Mouse (Mus musculus) CH12.LX (cell line): ENCODE data around the gene Wipf1. TPM values are rescaled to one million over a fixed set of nuclear protein-coding genes. Genes with fewer than 3 reads are reported as not detected.

Experiments used
- DNase-seq: peaks from one replicate; pipeline ENCODE4 v3.0.0-alpha.2; 2013; ENCODE audit errors: extremely low read depth
- H3K27ac ChIP-seq: 2 replicates; pipeline ENCODE4 v1.5.1; 2012; ENCODE audit warnings: low read depth, mild to moderate bottlenecking, control low read depth, moderate library complexity; ENCODE audit not compliant: insufficient read depth
- H3K27me3 ChIP-seq: replicated peaks from 2 replicates; pipeline ENCODE3; 2012; ENCODE audit warnings: inconsistent platforms
- H3K36me3 ChIP-seq, 2 experiments: replicated peaks in 1 of 2; 2 replicates each; pipeline versions ENCODE3 to v1.6.1; 2012; ENCODE audit warnings: inconsistent platforms in 1 of 2, low read length in 1 of 2, mild to moderate bottlenecking in 1 of 2, mixed read lengths in 1 of 2, moderate library complexity in 1 of 2; ENCODE audit not compliant: control insufficient read depth in 1 of 2, insufficient read depth in 1 of 2
- H3K4me1 ChIP-seq, 2 experiments: 2 replicates each; pipeline ENCODE4 v1.6.1; 2012; ENCODE audit warnings: inconsistent platforms in 1 of 2, moderate library complexity in 1 of 2; ENCODE audit not compliant: insufficient read depth in 2 of 2, control insufficient read depth in 1 of 2
- H3K4me2 ChIP-seq: 2 replicates; pipeline ENCODE4 v1.6.1; 2012; ENCODE audit warnings: low read depth, mild to moderate bottlenecking, control low read depth; ENCODE audit not compliant: poor library complexity, insufficient read depth, severe bottlenecking
- H3K4me3 ChIP-seq, 3 experiments: fragments of 150-350 bp in 1 of 3; sonication (generic) in 1 of 3; replicated peaks in 1 of 3; 2 replicates each; pipeline versions ENCODE3 to v1.5.1; 2011 to 2012; ENCODE audit warnings: low read depth in 2 of 3, low read length in 2 of 3, mild to moderate bottlenecking in 2 of 3, moderate library complexity in 2 of 3, control low read depth in 1 of 3, improper control_type of control experiment in 1 of 3, inconsistent platforms in 1 of 3, mixed read lengths in 1 of 3; ENCODE audit not compliant: poor library complexity in 1 of 3
- H3K79me2 ChIP-seq: replicated peaks from 2 replicates; pipeline ENCODE4 v1.6.1; 2012; ENCODE audit warnings: mild to moderate bottlenecking, moderate library complexity; ENCODE audit not compliant: control insufficient read depth, poor library complexity, insufficient read depth, severe bottlenecking; ENCODE audit errors: extremely low read depth
- H3K9ac ChIP-seq: 2 replicates; pipeline ENCODE4 v1.6.1; 2012; ENCODE audit warnings: low read depth, mild to moderate bottlenecking, control low read depth, moderate library complexity; ENCODE audit not compliant: insufficient read depth
- H3K9me3 ChIP-seq: replicated peaks from 2 replicates; pipeline ENCODE3; 2012; ENCODE audit warnings: low read length, inconsistent platforms, mixed read lengths
- BHLHE40 ChIP-seq: IDR thresholded peaks from 2 replicates; pipeline ENCODE4 v1.6.1; 2011; ENCODE audit warnings: mild to moderate bottlenecking, low read depth, low read length, improper control_type of control experiment
- CHD1 ChIP-seq: IDR thresholded peaks from 2 replicates; pipeline ENCODE4 v1.6.1; 2012; ENCODE audit warnings: low read depth, low read length, improper control_type of control experiment, inconsistent platforms
- CHD2 ChIP-seq: IDR thresholded peaks from 2 replicates; pipeline ENCODE4 v1.6.1; 2011; ENCODE audit warnings: low read length, improper control_type of control experiment
- CTCF ChIP-seq, 2 experiments: IDR thresholded peaks in 1 of 2; conservative IDR thresholded peaks in 1 of 2; 2 replicates each; pipeline ENCODE4 v1.5.1; 2011 to 2012; ENCODE audit warnings: low read depth in 2 of 2, low read length in 2 of 2, improper control_type of control experiment in 1 of 2, inconsistent platforms in 1 of 2, mild to moderate bottlenecking in 1 of 2, moderate library complexity in 1 of 2
- EP300 ChIP-seq: IDR thresholded peaks from 2 replicates; pipeline ENCODE4 v1.6.1; 2011; ENCODE audit warnings: low read length, improper control_type of control experiment
- ETS1 ChIP-seq: conservative IDR thresholded peaks from 2 replicates; pipeline ENCODE4 v1.6.1; 2012; ENCODE audit warnings: low read depth, mild to moderate bottlenecking, inconsistent platforms, low read length, improper control_type of control experiment, moderate library complexity
- GABPA ChIP-seq: IDR thresholded peaks from 2 replicates; pipeline ENCODE4 v1.6.1; 2012; ENCODE audit warnings: low read depth, low read length, improper control_type of control experiment, inconsistent platforms; ENCODE audit not compliant: insufficient replicate concordance
- HCFC1 ChIP-seq: IDR thresholded peaks from 2 replicates; pipeline ENCODE4 v1.6.1; 2012; ENCODE audit warnings: low read depth, mild to moderate bottlenecking, inconsistent platforms, low read length, improper control_type of control experiment
- IRF4 ChIP-seq: IDR thresholded peaks from 2 replicates; pipeline ENCODE4 v1.6.1; 2014; ENCODE audit warnings: low read depth, mild to moderate bottlenecking, inconsistent platforms, low read length, improper control_type of control experiment
- JUN ChIP-seq: IDR thresholded peaks from 2 replicates; pipeline ENCODE4 v1.6.1; 2011; ENCODE audit warnings: low read depth, mild to moderate bottlenecking, low read length, improper control_type of control experiment, moderate library complexity; ENCODE audit not compliant: insufficient read depth
- MAFK ChIP-seq: IDR thresholded peaks from 2 replicates; pipeline ENCODE4 v1.6.1; 2011; ENCODE audit warnings: low read length, improper control_type of control experiment; ENCODE audit not compliant: insufficient replicate concordance
- MAX ChIP-seq: IDR thresholded peaks from 2 replicates; pipeline ENCODE4 v1.6.1; 2011; ENCODE audit warnings: low read length, improper control_type of control experiment
- MAZ ChIP-seq: IDR thresholded peaks from 2 replicates; pipeline ENCODE4 v1.6.1; 2012; ENCODE audit warnings: low read depth, mild to moderate bottlenecking, inconsistent platforms, low read length, improper control_type of control experiment, moderate library complexity
- MEF2A ChIP-seq: IDR thresholded peaks from 2 replicates; pipeline ENCODE4 v1.6.1; 2014; ENCODE audit warnings: low read depth, mild to moderate bottlenecking, inconsistent platforms, low read length, improper control_type of control experiment, borderline replicate concordance
- MYC ChIP-seq: IDR thresholded peaks from 2 replicates; pipeline ENCODE4 v1.6.1; 2011; ENCODE audit warnings: low read depth, mild to moderate bottlenecking, improper control_type of control experiment, low read length
- NELFE ChIP-seq: IDR thresholded peaks from 2 replicates; pipeline ENCODE4 v1.6.1; 2011; ENCODE audit warnings: low read depth, low read length, improper control_type of control experiment
- PAX5 ChIP-seq: IDR thresholded peaks from 2 replicates; pipeline ENCODE4 v1.6.1; 2012; ENCODE audit warnings: low read length, inconsistent platforms, mixed read lengths
- POLR2A ChIP-seq: IDR thresholded peaks from 2 replicates; pipeline ENCODE4 v1.6.1; 2011; ENCODE audit warnings: low read depth, mild to moderate bottlenecking, improper control_type of control experiment, low read length
- POLR2AphosphoS2 ChIP-seq: IDR thresholded peaks from 2 replicates; pipeline ENCODE4 v1.6.1; 2011; ENCODE audit warnings: low read depth, low read length, improper control_type of control experiment
- RAD21 ChIP-seq: IDR thresholded peaks from 2 replicates; pipeline ENCODE4 v1.6.1; 2011; ENCODE audit warnings: low read depth, mild to moderate bottlenecking, low read length, improper control_type of control experiment, moderate library complexity
- RCOR1 ChIP-seq: conservative IDR thresholded peaks from 2 replicates; pipeline ENCODE4 v1.6.1; 2012; ENCODE audit warnings: low read depth, mild to moderate bottlenecking, inconsistent platforms, low read length, improper control_type of control experiment
- SIN3A ChIP-seq: IDR thresholded peaks from 2 replicates; pipeline ENCODE4 v1.6.1; 2012; ENCODE audit warnings: low read length, improper control_type of control experiment, inconsistent platforms
- SMC3 ChIP-seq: IDR thresholded peaks from 2 replicates; pipeline ENCODE4 v1.6.1; 2011; ENCODE audit warnings: low read depth, low read length, improper control_type of control experiment
- TCF12 ChIP-seq: IDR thresholded peaks from 2 replicates; pipeline ENCODE4 v1.6.1; 2014; ENCODE audit warnings: low read depth, mild to moderate bottlenecking, inconsistent platforms, low read length, improper control_type of control experiment
- UBTF ChIP-seq: IDR thresholded peaks from 2 replicates; pipeline ENCODE4 v1.6.1; 2012; ENCODE audit warnings: low read depth, mild to moderate bottlenecking, inconsistent platforms, low read length, improper control_type of control experiment, moderate library complexity
- USF1 ChIP-seq: IDR thresholded peaks from 2 replicates; pipeline ENCODE4 v1.6.1; 2014; ENCODE audit warnings: low read depth, mild to moderate bottlenecking, inconsistent platforms, low read length, improper control_type of control experiment
- ZC3H11A ChIP-seq: IDR thresholded peaks from 2 replicates; pipeline ENCODE4 v1.6.1; 2012; ENCODE audit warnings: low read depth, mild to moderate bottlenecking, inconsistent platforms, low read length, improper control_type of control experiment
- ZKSCAN1 ChIP-seq: IDR thresholded peaks from 2 replicates; pipeline ENCODE4 v1.6.1; 2012; ENCODE audit warnings: low read depth, inconsistent platforms, low read length, improper control_type of control experiment, borderline replicate concordance
- ZMIZ1 ChIP-seq: IDR thresholded peaks from 2 replicates; pipeline ENCODE4 v1.6.1; 2012; ENCODE audit warnings: low read depth, mild to moderate bottlenecking, inconsistent platforms, low read length, improper control_type of control experiment
- ZNF384 ChIP-seq: IDR thresholded peaks from 2 replicates; pipeline ENCODE4 v1.6.1; 2012; ENCODE audit warnings: low read depth, low read length, improper control_type of control experiment, inconsistent platforms
- dilution Hi-C: fragments of 300-500 bp; cut with MboI; formaldehyde crosslinking; loops from 2 replicates; pipeline ENCODE4 v1.14.3; 2020; ENCODE audit warnings: low sequenced_read_pairs; ENCODE audit not compliant: extremely low pct_unique_long_range_greater_than_20kb, extremely low pct_ligation_motif_present
- in situ Hi-C: fragments of 300-500 bp; cut with MboI; formaldehyde crosslinking; loops from 3 replicates; pipeline ENCODE4 v1.14.3; 2019; ENCODE audit warnings: low sequenced_read_pairs, low pct_ligation_motif_present, low pct_unique_long_range_greater_than_20kb, mixed read lengths
- polyA plus RNA-seq: library from polyadenylated mRNA; unstranded; fragments of >175 nt; gene quantifications from 2 replicates; pipeline ENCODE4 v1.2.1, GENCODE M21; 2012; ENCODE audit warnings: low read depth; ENCODE audit not compliant: insufficient read length
- total RNA-seq, 2 experiments: library from RNA; depleted of rRNA; stranded (reverse); fragments of 300-350 nt in 1 of 2; fragments of >200 nt in 1 of 2; gene quantifications; 2 replicates each; pipeline ENCODE4 v1.2.3; 2012 to 2014

The Wipf1 gene
- total and polyA plus RNA-seq, 3 experiments, result 18.3 to 95.0 (median 21.8) TPM

- Histone ChIP-seq H3K27ac (peak overlapping the region; percentile 68), H3K4me1 (peaks cover 29 to 85% of the 10 kb centered on the region in 2 experiments)
- dilution Hi-C loops, result no loop called here
These were observed 69.4 kb downstream of the Wipf1 start for GRCm38 (mm10) chr2:73460168-73460567.

GRCm38 (mm10) chr2:73459607-73460153, 69.9 kb downstream of the Wipf1 start:
- Histone ChIP-seq H3K27me3 (no peaks in the 10 kb centered on the region), H3K27ac (peak overlapping the region; percentile 83), H3K4me3 (no peak overlapping the region), H3K9me3 (no peaks in the 10 kb centered on the region), H3K4me2 (peak overlapping the region; percentile 27; the same call in 1 of the 2 replicates), H3K4me1 (peaks cover 33 to 85% of the 10 kb centered on the region in 2 experiments), H3K36me3 (peaks cover 15 to 42% of the 10 kb centered on the region in 2 experiments), H3K79me2 (peaks cover 46% of the 10 kb centered on the region), H3K9ac (peak overlapping the region; percentile 7; the same call in 1 of the 2 replicates)
- in situ Hi-C loops, result no loop called here
- dilution Hi-C loops, result no loop called here
- no peak for DNase-seq
- TF ChIP-seq EP300 (peak; percentile 67; the same call in 1 of the 2 replicates), UBTF (no peak), SMC3 (no peak), MAFK (0 out of 2 replicates have a peak, but pooled peaks have one; percentile 17), CHD2 (0 out of 2 replicates have a peak, but pooled peaks have one; percentile 30), PAX5 (no peak), MYC (no peak), ZC3H11A (no peak), HCFC1 (no peak), CTCF (conservative IDR thresholded peaks at IDR 0.05 in 1 of 2, IDR thresholded peaks at IDR 0.05 in 1 of 2; ENCODE audit: low read depth in 2 of 2, low read length in 2 of 2) (no peak), USF1 (no peak), ZKSCAN1 (no peak), MEF2A (peak; percentile 64; the same call in 1 of the 2 replicates), GABPA (no peak), ZNF384 (peak; percentile 91), NELFE (no peak), JUN (0 out of 2 replicates have a peak, but pooled peaks have one; percentile 5), MAX (peak; percentile 44; the same call in 1 of the 2 replicates), POLR2A (no peak), MAZ (no peak), ZMIZ1 (no peak), CHD1 (0 out of 2 replicates have a peak, but pooled peaks have one; percentile 33), TCF12 (no peak), IRF4 (0 out of 2 replicates have a peak, but pooled peaks have one; percentile 42), BHLHE40 (peak; percentile 46; the same call in 1 of the 2 replicates), RAD21 (no peak), POLR2AphosphoS2 (no peak)

More at GRCm38 (mm10) chr2:73460168-73460567, 69.4 kb downstream of the Wipf1 start:
- Histone ChIP-seq H3K27me3 (no peaks in the 10 kb centered on the region), H3K4me3 (no peak overlapping the region), H3K9me3 (no peaks in the 10 kb centered on the region), H3K4me2 (peak overlapping the region; percentile 27; the same call in 1 of the 2 replicates), H3K79me2 (peaks cover 47% of the 10 kb centered on the region), H3K9ac (no peak overlapping the region), H3K36me3 (peaks cover 15 to 42% of the 10 kb centered on the region in 2 experiments)
- peak; percentile 20; the same call in 1 of the 2 replicates for TF ChIP-seq MEF2A
- peak; percentile 87 for TF ChIP-seq TCF12
- no peak for TF ChIP-seq SIN3A
- TF ChIP-seq EP300, result peak; percentile 80
- TF ChIP-seq RCOR1, result 0 out of 2 replicates have a peak, but pooled peaks have one; percentile 28
- peak; percentile 77 for TF ChIP-seq ETS1
- TF ChIP-seq USF1, result no peak
- TF ChIP-seq UBTF, result no peak
- TF ChIP-seq ZMIZ1, result no peak
- TF ChIP-seq IRF4, result peak; percentile 76
- peak; percentile 85 for TF ChIP-seq BHLHE40
- 0 out of 2 replicates have a peak, but pooled peaks have one; percentile 7 for TF ChIP-seq MAFK
- in situ Hi-C loops, result no loop called here
- DNase-seq, result no peak
